Mouse (Mus musculus): ENCODE measurements around the gene Hist1h4b.
A peak's percentile ranks its signal among the peaks of the same experiment; 100 is the strongest.

The Hist1h4b gene

GRCm38 (mm10) chr13:23740256-23740840 lies 16.5 kb upstream of the Hist1h4b start:
- no peak for DNase-seq (ENCODE audit: low spot score)

- DNase-seq (ENCODE audit: low spot score) = no peak
These were observed 15.9 kb upstream of the Hist1h4b start for GRCm38 (mm10) chr13:23740910-23741309.

DNA sequence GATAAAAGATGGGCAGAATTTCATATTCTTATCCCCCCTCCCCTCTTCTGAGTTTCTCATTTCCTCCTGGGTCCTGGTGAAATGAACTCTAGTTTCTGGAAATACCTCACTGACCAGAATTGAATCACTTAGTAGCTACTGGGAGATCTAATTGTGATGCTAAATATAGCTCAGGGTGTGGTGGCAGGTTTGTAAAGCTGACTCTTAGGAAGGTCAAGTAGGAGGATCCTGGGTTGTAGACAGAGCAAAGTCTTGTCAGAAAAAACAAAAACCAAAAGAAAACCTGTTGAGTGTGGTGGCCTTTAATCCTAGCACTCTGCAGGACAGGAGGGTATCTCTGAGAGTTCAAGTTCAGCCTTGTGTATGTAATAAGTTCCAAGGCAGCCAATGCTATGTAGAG lies 14.8 kb upstream of the Hist1h4b start:
- DNase-seq (ENCODE audit: low spot score) = no peak

DNA sequence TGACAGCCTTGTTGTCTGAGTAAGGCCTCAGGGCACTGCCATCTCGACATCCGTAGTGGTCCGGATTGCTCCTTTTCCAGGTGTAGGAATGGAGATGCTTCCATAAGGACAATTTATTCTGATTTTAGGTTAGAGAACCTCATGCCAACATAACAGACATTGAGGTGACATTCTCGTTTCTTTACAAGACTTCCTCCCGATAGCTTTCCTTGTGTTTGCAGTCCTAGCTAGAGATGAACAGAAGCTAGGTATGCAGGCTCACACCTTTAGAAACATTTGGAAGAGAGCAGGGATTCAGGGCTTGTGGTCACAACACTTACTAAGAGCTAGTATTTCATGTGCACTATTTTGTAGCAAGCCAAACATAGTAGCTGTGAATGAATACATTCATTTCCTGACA lies 13.6 kb upstream of the Hist1h4b start:
- DNase-seq (ENCODE audit: low spot score) = no peak

DNA sequence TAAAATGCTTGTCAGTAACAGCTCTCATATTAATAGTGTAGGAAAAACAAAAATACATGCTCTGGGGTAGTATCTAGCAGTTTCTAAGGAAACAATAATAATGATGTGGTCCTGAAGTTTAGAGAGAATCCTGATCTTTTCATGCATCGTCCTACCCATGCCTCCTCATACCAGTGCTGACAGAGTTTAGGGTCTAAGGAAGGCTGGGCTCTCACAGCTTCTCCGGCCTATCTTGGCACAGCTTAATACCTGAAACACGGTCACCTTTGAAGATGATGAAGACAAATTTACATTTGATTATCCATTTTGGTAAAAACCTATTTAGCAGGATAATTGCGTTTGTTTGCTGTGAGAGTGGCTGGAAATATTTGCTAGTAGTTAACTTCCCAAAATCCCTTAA lies 12.8 kb upstream of the Hist1h4b start:
- no peak for DNase-seq (ENCODE audit: low spot score)

GRCm38 (mm10) chr13:23744421-23745380 lies 12.1 kb upstream of the Hist1h4b start:
- DNase-seq (ENCODE audit: low spot score) = no peak

- peak; percentile 67 for DNase-seq (ENCODE audit: low spot score)
These were observed 11.2 kb upstream of the Hist1h4b start, which contains the start of gene Hist1h3c for GRCm38 (mm10) chr13:23745381-23746161. TSS of gene Hist1h3c (minus strand) at chr13:23745602.

GRCm38 (mm10) chr13:23746201-23747080 lies 10.4 kb upstream of the Hist1h4b start, which contains the start of gene Hist1h2bb:
TSS of gene Hist1h2bb (plus strand) at chr13:23746734.
- DNase-seq (ENCODE audit: low spot score) = peak; percentile 67

DNA sequence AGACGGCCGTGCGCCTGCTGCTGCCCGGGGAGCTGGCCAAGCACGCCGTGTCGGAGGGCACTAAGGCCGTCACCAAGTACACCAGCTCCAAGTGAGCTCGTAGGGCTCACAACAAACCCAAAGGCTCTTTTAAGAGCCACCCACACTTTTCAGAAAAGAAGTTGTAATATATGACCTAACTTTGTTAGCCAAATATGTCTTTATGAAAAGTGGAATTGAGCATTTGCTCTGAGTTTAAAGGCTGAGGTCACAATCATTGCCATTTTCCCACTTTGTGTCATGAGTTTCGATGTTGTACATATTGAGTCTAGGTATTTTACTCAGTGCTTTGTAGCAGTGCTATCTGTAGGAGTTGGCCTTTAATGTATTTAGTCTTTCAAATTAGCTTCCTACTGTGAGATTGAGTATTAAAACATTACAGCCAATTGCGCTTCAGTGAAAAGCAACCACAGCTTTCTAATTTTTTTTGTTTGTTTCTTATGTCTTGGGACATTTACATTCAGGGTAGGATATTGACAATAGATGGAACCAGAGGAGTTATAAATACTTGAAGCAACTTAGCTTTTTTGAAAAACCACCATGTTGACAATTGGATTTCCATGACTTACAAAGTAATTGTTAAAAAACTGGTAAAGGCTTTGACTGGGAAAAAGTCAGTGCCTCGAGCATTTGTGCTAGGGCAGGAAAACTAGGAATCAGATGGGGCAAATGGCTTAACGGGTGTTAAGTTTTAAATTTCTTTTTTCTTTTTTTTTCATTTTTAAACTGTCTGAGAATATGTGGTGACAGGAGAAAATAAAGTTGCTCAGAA lies 9.5 kb upstream of the Hist1h4b start:
- no peak for DNase-seq (ENCODE audit: low spot score)

DNA sequence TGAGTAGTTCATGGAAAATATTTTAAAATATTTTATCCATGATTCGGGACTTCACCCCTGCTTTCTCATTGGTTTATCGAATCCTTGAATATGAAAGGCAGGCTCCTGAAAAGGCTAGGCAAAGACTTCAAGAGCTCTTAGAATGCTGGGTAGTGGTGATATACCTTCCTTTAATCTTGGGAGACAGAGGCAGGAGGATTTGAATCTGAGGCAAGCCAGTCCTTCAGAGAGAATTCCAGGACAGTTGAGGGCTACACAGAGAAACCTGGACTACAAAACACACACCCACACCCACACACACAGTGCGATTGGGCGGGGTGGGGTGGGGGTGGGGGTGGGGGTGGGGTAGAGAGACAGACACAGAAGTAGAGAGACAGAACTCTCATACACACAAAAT lies 8.9 kb upstream of the Hist1h4b start:
- DNase-seq (ENCODE audit: low spot score) = no peak

- no peak for DNase-seq (ENCODE audit: low spot score)
These were observed 7.2 kb upstream of the Hist1h4b start for GRCm38 (mm10) chr13:23749563-23750121.

DNA sequence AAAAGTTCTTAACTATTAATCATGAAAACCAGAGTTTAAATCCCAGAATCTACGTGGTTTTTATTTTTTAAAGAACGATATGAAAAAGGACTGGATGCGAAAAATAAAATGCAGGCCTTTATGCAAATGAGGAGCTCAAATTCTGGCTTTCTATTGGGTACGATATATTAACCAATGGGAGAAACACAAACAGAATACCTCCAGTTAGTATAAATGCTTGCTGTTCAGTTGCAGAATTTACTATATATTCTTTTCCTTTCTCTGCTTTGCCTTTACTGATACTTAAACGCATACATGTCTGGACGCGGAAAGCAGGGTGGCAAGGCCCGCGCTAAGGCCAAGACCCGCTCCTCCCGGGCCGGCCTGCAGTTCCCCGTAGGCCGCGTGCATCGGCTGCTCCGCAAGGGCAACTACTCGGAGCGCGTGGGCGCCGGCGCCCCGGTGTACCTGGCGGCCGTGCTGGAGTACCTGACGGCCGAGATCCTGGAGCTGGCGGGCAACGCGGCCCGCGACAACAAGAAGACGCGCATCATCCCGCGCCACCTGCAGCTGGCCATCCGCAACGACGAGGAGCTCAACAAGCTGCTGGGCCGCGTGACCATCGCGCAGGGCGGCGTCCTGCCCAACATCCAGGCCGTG lies 5.9 kb upstream of the Hist1h4b start, which contains the start of gene Hist1h2ab:
Gene Hist1h2ab, plus strand, starts transcription at position 288 of the 639 bp plus-strand sequence.
- peak; percentile 55 for DNase-seq (ENCODE audit: low spot score)

DNA sequence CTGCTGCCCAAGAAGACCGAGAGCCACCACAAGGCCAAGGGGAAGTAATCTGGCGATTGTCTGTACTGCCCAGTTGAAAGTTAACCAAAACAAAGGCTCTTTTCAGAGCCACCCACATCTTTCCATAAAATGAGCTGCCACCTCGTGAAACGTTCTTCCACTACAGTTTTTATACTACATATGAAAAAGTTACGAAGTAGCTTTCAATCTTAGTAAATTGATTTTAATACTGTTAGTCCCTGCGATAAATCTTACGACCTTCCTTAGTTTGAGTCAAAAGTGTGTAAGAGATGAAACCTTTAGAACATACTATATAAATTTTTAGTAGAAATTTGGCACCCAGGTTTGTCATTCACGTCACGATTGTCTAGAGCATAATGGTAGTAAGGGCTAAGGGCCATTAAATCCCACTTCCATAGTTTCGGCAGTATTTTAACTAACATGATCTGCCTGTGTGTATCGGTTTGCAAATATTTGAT lies 5.3 kb upstream of the Hist1h4b start:
- DNase-seq (ENCODE audit: low spot score) = no peak

DNA sequence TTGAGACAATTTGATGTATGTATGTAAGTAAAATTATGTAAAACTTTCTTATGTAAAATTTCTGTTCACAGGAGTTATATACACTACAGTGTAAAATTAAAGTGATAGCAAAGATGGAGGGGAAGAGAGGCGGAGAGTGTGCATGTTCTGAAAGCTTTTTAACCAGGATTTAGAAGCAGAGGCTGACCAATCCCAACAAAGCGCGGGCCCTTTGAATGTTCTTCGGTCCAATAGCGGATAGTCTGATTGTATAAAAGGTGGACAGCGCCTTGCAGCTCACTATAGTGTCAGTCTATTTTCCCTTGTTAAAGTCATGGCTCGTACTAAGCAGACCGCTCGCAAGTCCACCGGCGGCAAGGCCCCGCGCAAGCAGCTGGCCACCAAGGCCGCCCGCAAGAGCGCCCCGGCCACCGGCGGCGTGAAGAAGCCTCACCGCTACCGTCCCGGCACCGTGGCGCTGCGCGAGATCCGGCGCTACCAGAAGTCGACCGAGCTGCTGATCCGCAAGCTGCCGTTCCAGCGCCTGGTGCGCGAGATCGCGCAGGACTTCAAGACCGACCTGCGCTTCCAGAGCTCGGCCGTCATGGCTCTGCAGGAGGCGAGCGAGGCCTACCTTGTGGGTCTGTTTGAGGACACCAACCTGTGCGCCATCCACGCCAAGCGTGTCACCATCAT lies 4.6 kb upstream of the Hist1h4b start, which contains the start of gene Hist1h3b:
Gene Hist1h3b, plus strand, starts transcription at position 201 of the 675 bp plus-strand sequence.
- DNase-seq (ENCODE audit: low spot score) = peak; percentile 83

- DNase-seq (ENCODE audit: low spot score) = no peak
These were observed 4.1 kb upstream of the Hist1h4b start for GRCm38 (mm10) chr13:23752742-23753172.

GRCm38 (mm10) chr13:23753314-23754078 lies 3.3 kb upstream of the Hist1h4b start:
- no peak for DNase-seq (ENCODE audit: low spot score)

GRCm38 (mm10) chr13:23755000-23755399 lies 1.8 kb upstream of the Hist1h4b start:
- DNase-seq (ENCODE audit: low spot score) = no peak
